Mouse (Mus musculus): ENCODE results near the gene Srgap1. TPM values are rescaled to one million over a fixed set of nuclear protein-coding genes. Genes with fewer than 3 reads are reported as not detected.

Srgap1 gene
- polyA plus RNA-seq (2014; fragmentation: Nextera tagmentation; extraction: Ambion mirVana): 3.3 and 8.2 TPM in 2 replicates

GRCm38 (mm10) chr10:122046904-122047726 is at the start of gene Srgap1:
Gene Srgap1, minus strand, starts transcription at chr10:122047315.
- Histone ChIP-seq H3K36me3 (ENCODE audit: control insufficient read depth, insufficient read depth, low read length) (no peaks in the 10 kb centered on the region), H3K4me1 (ENCODE audit: control insufficient read depth, insufficient read depth, low read length) (peaks cover 5% of the 10 kb centered on the region; the same call in 1 of the 2 replicates), H3K27me3 (ENCODE audit: control insufficient read depth, insufficient read depth, low read length) (peaks cover 16% of the 10 kb centered on the region), H3K9me3 (replicated peaks; ENCODE audit: control insufficient read depth, low read length) (no peaks in the 10 kb centered on the region), H3K9ac (ENCODE audit: low read depth, low read length) (peak within 1 kb of the TSS; percentile 85), H3K27ac (ENCODE audit: low read depth, low read length) (peak within 1 kb of the TSS; percentile 77), H3K4me3 (ENCODE audit: low read depth, low read length) (peak within 1 kb of the TSS; percentile 78), H3K4me2 (peak within 1 kb of the TSS; percentile 82)
- WGBS (ENCODE audit: insufficient replicate concordance): under 1% methylated on average over 31 of the region's 79 CpGs
- peak; percentile 67 for ATAC-seq (replicated peaks; ENCODE audit: insufficient number of reproducible peaks, low FRiP score, low TSS enrichment)

- H3K4me1 ChIP-seq (ENCODE audit: control insufficient read depth, insufficient read depth, low read length): 0 out of 2 replicates have a peak, but pooled peaks cover 8% of the 10 kb centered on the region
- H3K4me3 ChIP-seq (ENCODE audit: low read depth, low read length): peak overlapping the region; percentile 81
- no peaks in the 10 kb centered on the region for H3K36me3 ChIP-seq (ENCODE audit: control insufficient read depth, insufficient read depth, low read length)
- H3K9ac ChIP-seq (ENCODE audit: low read depth, low read length): peak overlapping the region; percentile 90
- H3K27me3 ChIP-seq (ENCODE audit: control insufficient read depth, insufficient read depth, low read length): no peaks in the 10 kb centered on the region
- H3K9me3 ChIP-seq (replicated peaks; ENCODE audit: control insufficient read depth, low read length): no peaks in the 10 kb centered on the region
- H3K27ac ChIP-seq (ENCODE audit: low read depth, low read length): peak overlapping the region; percentile 92
- peak overlapping the region; percentile 90 for H3K4me2 ChIP-seq
- peak; percentile 69 for ATAC-seq (replicated peaks; ENCODE audit: insufficient number of reproducible peaks, low FRiP score, low TSS enrichment)
- WGBS (ENCODE audit: insufficient replicate concordance): under 1% methylated on average over 44 of the region's 48 CpGs
Observed at GRCm38 (mm10) chr10:122096462-122096979, 49.4 kb upstream of the Srgap1 start.

DNA sequence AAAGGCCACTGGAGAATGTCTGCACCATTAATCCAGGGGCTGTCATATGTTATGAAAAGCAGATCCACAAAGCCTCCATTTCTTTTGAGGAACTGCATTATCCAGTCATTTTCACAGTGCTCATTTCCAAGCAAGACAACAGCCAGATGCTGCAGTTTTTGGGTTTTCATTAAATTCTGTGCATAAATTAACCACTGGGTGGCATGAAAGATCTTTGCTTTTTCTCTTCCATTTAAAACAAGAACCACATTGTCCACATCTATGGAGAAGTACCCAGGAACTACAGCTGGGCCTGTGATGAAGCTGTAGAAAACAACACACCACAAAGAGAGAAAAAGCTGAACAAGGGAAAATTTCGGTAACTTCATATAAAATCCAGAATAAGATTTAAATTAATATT is 43.4 kb upstream of the Srgap1 start:
- Histone ChIP-seq H3K4me2 (no peak overlapping the region), H3K9me3 (replicated peaks; ENCODE audit: control insufficient read depth, low read length) (no peaks in the 10 kb centered on the region; the same call in 1 of the 2 replicates), H3K36me3 (ENCODE audit: control insufficient read depth, insufficient read depth, low read length) (peaks cover 20% of the 10 kb centered on the region), H3K4me3 (ENCODE audit: low read depth, low read length) (no peak overlapping the region), H3K9ac (ENCODE audit: low read depth, low read length) (no peak overlapping the region), H3K4me1 (ENCODE audit: control insufficient read depth, insufficient read depth, low read length) (0 out of 2 replicates have a peak, but pooled peaks cover 3% of the 10 kb centered on the region), H3K27me3 (ENCODE audit: control insufficient read depth, insufficient read depth, low read length) (no peaks in the 10 kb centered on the region), H3K27ac (ENCODE audit: low read depth, low read length) (no peak overlapping the region)
- WGBS (ENCODE audit: insufficient replicate concordance): 87% methylated on average over 1 of the region's 1 CpGs
- ATAC-seq (replicated peaks; ENCODE audit: insufficient number of reproducible peaks, low FRiP score, low TSS enrichment): no peak

GRCm38 (mm10) chr10:122081352-122081751 is 34.2 kb upstream of the Srgap1 start:
- no peak for ATAC-seq (replicated peaks; ENCODE audit: insufficient number of reproducible peaks, low FRiP score, low TSS enrichment)
- Histone ChIP-seq H3K4me2 (no peak overlapping the region), H3K27ac (ENCODE audit: low read depth, low read length) (no peak overlapping the region), H3K36me3 (ENCODE audit: control insufficient read depth, insufficient read depth, low read length) (no peaks in the 10 kb centered on the region), H3K27me3 (ENCODE audit: control insufficient read depth, insufficient read depth, low read length) (no peaks in the 10 kb centered on the region), H3K9me3 (replicated peaks; ENCODE audit: control insufficient read depth, low read length) (no peaks in the 10 kb centered on the region), H3K9ac (ENCODE audit: low read depth, low read length) (no peak overlapping the region), H3K4me1 (ENCODE audit: control insufficient read depth, insufficient read depth, low read length) (no peaks in the 10 kb centered on the region), H3K4me3 (ENCODE audit: low read depth, low read length) (no peak overlapping the region)
- 39% methylated on average over 1 of the region's 1 CpGs for WGBS (ENCODE audit: insufficient replicate concordance)

- Histone ChIP-seq H3K36me3 (ENCODE audit: control insufficient read depth, insufficient read depth, low read length) (no peaks in the 10 kb centered on the region), H3K4me3 (ENCODE audit: low read depth, low read length) (no peak overlapping the region), H3K9ac (ENCODE audit: low read depth, low read length) (no peak overlapping the region), H3K27me3 (ENCODE audit: control insufficient read depth, insufficient read depth, low read length) (no peaks in the 10 kb centered on the region), H3K4me2 (no peak overlapping the region), H3K9me3 (replicated peaks; ENCODE audit: control insufficient read depth, low read length) (no peaks in the 10 kb centered on the region), H3K4me1 (ENCODE audit: control insufficient read depth, insufficient read depth, low read length) (0 out of 2 replicates have a peak, but pooled peaks cover 2% of the 10 kb centered on the region), H3K27ac (ENCODE audit: low read depth, low read length) (no peak overlapping the region)
- ATAC-seq (replicated peaks; ENCODE audit: insufficient number of reproducible peaks, low FRiP score, low TSS enrichment): no peak
Observed at GRCm38 (mm10) chr10:122069153-122069552, 22.0 kb upstream of the Srgap1 start.

DNA sequence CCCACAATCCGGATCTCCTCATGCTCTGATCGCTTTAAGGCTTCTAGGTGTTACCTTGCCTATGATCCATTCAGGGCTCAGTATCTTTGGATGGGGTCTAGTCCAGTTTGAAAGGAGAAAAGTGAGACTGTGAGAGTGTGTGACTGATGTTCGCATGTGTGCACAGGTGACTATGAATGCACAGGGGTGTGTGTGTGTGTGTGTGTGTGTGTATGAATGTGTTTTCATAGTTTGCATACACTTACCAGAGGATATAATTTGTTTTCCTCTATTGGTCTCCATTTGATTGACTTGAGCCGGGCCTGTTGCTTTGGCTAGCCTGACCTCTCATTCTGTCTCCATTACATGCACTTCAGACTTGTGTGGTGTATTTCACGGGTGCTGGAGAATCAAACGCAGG is 8.7 kb upstream of the Srgap1 start:
- Histone ChIP-seq H3K36me3 (ENCODE audit: control insufficient read depth, insufficient read depth, low read length) (no peaks in the 10 kb centered on the region), H3K27ac (ENCODE audit: low read depth, low read length) (no peak overlapping the region), H3K27me3 (ENCODE audit: control insufficient read depth, insufficient read depth, low read length) (no peaks in the 10 kb centered on the region), H3K4me1 (ENCODE audit: control insufficient read depth, insufficient read depth, low read length) (no peaks in the 10 kb centered on the region), H3K9me3 (replicated peaks; ENCODE audit: control insufficient read depth, low read length) (no peaks in the 10 kb centered on the region), H3K4me2 (no peak overlapping the region), H3K4me3 (ENCODE audit: low read depth, low read length) (no peak overlapping the region), H3K9ac (ENCODE audit: low read depth, low read length) (no peak overlapping the region)
- 87% methylated on average over 6 of the region's 6 CpGs for WGBS (ENCODE audit: insufficient replicate concordance)
- no peak for ATAC-seq (replicated peaks; ENCODE audit: insufficient number of reproducible peaks, low FRiP score, low TSS enrichment)

DNA sequence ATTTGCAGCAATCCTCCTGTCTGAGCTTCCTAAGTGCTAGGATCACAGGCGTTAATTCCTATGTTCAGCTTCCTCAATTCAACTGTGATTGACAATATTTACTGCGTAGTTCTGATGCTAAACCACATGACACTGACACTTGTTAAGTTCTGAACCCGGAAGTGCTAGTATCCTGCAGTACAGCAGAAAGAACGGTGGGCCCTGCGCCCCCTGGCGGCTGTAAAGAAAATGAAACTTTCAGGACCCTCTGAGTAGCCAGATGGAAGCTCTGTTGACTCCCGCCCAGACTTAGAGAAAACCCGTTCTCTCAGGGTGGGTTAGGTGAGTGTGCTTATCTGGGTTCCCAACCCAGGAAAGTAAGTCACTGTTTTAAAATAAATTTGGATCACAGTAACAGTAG is 7.4 kb upstream of the Srgap1 start:
- WGBS (ENCODE audit: insufficient replicate concordance): 9% methylated on average over 8 of the region's 8 CpGs
- Histone ChIP-seq H3K27ac (ENCODE audit: low read depth, low read length) (no peak overlapping the region), H3K36me3 (ENCODE audit: control insufficient read depth, insufficient read depth, low read length) (no peaks in the 10 kb centered on the region), H3K4me3 (ENCODE audit: low read depth, low read length) (no peak overlapping the region), H3K27me3 (ENCODE audit: control insufficient read depth, insufficient read depth, low read length) (no peaks in the 10 kb centered on the region), H3K4me2 (no peak overlapping the region), H3K4me1 (ENCODE audit: control insufficient read depth, insufficient read depth, low read length) (no peaks in the 10 kb centered on the region), H3K9me3 (replicated peaks; ENCODE audit: control insufficient read depth, low read length) (no peaks in the 10 kb centered on the region), H3K9ac (ENCODE audit: low read depth, low read length) (no peak overlapping the region)
- peak; percentile 46; the same call in 1 of the 2 replicates for ATAC-seq (replicated peaks; ENCODE audit: insufficient number of reproducible peaks, low FRiP score, low TSS enrichment)

GRCm38 (mm10) chr10:122051831-122052230 is 4.7 kb upstream of the Srgap1 start:
- H3K27me3 ChIP-seq (ENCODE audit: control insufficient read depth, insufficient read depth, low read length): peaks cover 11% of the 10 kb centered on the region; the same call in 1 of the 2 replicates
- 34% methylated on average over 6 of the region's 6 CpGs for WGBS (ENCODE audit: insufficient replicate concordance)
- H3K9me3 ChIP-seq (replicated peaks; ENCODE audit: control insufficient read depth, low read length): no peaks in the 10 kb centered on the region
- no peak overlapping the region for H3K9ac ChIP-seq (ENCODE audit: low read depth, low read length)
- H3K36me3 ChIP-seq (ENCODE audit: control insufficient read depth, insufficient read depth, low read length): no peaks in the 10 kb centered on the region
- H3K4me3 ChIP-seq (ENCODE audit: low read depth, low read length): no peak overlapping the region
- H3K4me2 ChIP-seq: no peak overlapping the region
- no peak for ATAC-seq (replicated peaks; ENCODE audit: insufficient number of reproducible peaks, low FRiP score, low TSS enrichment)
- no peak overlapping the region for H3K27ac ChIP-seq (ENCODE audit: low read depth, low read length)
- no peaks in the 10 kb centered on the region for H3K4me1 ChIP-seq (ENCODE audit: control insufficient read depth, insufficient read depth, low read length)
